Mouse (Mus musculus): ENCODE measurements around the gene Sgpp1.

The Sgpp1 gene

GRCm38 (mm10) chr12:75735246-75736200 is at the start of gene Sgpp1:
Gene Sgpp1, minus strand, starts transcription at chr12:75735729.
- peak; percentile 94 for DNase-seq

- DNase-seq = no peak
Observed at GRCm38 (mm10) chr12:75784271-75784751, 48.8 kb upstream of the Sgpp1 start.

GRCm38 (mm10) chr12:75781995-75782394 is 46.5 kb upstream of the Sgpp1 start:
- DNase-seq = no peak

DNA sequence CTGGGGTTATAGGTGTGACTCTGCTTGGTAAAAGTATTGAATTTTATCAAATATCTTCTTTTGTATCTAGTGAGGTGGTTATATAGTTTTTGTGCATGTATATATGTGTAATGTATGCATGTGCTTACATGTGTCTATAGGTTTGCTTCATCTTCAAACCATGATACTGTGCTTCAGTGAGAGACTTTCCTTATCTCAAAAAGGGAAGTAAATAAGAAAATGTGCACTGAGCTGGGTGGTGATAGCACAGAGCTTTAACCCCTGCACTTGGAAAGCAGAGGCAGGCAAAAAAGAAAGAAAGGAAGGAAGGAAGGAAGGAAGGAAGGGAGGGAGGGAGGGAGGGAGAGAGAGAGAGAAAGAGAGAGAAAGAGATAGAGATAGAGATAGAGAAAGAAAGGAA is 45.9 kb upstream of the Sgpp1 start:
- DNase-seq = no peak

DNA sequence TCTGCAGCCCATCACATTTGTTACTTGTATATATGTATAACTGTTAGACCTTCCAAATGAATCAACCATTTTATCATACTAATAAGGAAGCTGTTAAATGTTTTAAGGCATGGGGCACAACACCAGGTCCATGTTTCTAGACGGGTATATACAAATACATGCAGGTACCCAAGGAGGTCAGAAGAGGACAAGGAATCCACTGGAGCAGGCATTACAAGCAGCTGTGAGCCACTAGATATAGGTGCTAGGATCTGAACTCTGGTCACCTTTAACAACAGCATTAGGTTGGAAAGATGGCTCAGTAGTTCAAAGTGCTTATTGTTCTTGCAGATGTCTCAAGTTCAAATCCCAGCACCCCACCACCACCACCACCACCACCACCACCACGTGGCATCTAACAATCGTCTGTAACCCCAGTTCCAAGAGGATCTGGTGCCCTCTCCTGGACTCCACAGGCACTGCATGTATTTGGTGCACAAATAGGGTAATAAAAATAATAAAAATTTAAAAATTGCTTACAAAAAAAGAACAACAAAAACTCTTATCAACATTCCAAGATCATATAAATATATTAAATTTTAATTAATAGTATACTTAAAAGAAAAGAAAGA is 37.0 kb upstream of the Sgpp1 start:
- DNase-seq = peak; percentile 84

DNA sequence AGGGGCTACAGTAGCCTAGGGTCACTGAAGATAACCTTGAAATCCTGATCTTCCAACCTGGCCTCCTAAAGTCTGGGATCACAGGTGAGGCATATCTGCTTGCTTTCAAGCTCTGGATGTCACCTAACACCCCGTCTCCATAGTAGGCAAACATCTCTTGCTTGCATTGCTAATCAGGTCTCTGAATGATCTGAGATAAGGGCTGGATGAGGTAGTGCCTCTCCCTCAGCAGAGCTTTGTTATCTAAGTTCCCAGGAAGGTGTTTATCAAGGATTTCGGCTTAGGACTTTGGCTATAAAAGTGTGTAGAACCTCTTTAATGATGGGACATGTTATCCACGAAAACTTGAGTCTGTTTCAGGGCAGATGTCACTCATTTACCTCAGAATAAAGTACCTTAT is 35.9 kb upstream of the Sgpp1 start:
- DNase-seq = no peak

- DNase-seq = peak; percentile 77
Observed at GRCm38 (mm10) chr12:75766885-75767317, 31.4 kb upstream of the Sgpp1 start.

DNA sequence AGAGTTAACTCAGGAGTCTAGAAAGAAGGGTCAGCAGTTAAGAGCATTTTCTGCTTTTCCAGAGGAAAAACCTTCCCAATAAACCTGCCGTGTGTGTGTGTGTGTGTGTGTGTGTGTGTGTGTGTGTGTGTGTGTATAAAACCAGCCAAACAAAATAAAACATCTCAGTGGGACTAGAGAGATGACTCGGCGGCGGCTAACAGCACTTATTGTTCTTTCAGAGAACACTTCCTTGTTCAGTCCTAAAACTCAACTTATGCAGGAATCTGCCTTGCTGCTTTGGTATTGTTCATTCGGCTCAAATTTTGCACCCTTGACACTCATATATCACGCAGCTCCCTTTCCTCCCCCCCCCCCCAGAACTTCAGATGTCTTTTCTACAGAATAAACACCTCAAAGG is 30.9 kb upstream of the Sgpp1 start:
- peak; percentile 42 for DNase-seq

- no peak for DNase-seq
Observed at GRCm38 (mm10) chr12:75765751-75766150, 30.2 kb upstream of the Sgpp1 start.

DNA sequence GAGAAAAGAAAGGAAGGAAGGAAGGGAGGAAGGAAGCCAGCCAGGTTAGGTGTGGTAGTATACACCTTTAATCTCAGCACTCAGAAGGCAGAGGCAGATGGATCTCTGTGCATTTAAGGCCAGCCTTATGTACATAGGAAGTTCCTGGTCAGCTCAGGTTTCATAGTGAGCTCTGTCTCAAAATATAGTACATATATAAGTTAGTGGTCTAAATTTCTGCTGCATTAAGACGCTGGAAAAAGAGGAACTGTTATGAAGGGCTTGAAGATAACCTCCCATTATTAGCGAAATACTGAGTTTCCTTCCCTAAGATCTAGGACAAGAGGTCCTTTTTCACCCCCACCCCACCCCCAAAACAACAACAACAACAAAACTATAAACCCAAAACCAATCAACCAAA is 20.9 kb upstream of the Sgpp1 start:
- no peak for DNase-seq

DNA sequence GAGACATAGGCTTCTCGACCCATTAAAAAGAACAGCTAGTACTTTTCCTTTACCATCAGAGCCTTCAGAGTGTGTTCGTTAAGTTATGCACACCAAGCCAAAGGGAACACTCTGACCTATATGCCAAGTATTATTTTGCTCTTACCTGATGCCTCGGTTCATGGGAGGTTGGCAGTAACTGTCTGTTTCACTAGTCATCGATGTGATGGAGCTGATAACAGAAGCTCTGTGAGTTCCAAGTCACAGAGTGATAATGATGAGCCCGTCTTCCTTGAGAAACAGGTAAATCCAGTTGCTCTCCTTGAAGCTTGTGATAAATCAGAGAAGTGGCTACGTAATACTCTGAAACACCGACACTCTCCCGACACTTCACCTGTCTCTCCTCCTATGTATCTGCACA is 18.2 kb upstream of the Sgpp1 start:
- no peak for DNase-seq

- no peak for DNase-seq
Observed at GRCm38 (mm10) chr12:75752077-75752476, 16.5 kb upstream of the Sgpp1 start.

DNA sequence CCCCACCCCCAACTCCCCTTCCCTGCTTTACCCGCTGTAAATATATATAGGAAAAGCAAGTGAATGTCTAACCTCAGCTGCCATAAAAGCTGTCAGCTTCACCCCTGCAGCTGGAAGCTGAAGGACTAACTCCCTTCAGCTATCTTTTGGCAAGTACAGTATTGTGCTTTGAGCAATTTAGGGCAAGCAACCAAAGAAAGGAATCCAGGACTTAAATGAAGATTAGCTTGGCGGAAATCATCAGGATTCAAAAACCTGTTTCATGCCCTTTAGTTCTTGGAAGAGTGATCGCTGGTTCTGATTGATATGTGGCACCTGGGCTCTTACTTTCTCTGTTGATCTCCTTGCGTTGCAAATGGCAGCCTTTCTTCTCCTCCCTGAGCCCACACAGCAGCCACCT is 13.0 kb upstream of the Sgpp1 start:
- no peak for DNase-seq

DNA sequence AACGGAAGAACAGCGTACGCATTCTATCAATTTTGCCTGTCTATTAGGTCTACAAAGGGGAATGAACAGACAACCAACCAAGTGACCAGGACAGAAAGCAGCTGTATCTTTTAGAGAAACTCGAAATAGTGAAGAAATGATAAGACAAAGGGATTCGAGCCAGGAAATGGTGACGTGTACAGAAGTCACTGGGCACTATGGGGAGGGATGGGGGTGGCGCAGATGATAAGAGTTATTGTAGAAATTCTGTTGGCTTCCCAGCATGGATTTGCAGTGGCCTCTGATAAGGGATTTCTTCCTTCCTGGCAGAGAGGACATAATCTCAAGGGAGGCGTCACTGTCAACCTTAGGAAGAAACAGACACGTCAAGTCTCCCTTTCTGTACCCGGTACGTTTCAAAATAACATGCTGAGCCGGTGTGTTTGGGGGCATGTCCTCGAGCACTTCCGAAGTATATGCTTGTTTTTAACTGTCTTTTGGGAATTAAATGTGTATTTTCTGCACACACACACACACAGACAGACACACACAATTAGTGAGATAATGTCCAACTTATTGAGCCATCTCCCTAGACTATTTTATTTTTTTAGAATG is 10.3 kb upstream of the Sgpp1 start:
- no peak for DNase-seq

DNA sequence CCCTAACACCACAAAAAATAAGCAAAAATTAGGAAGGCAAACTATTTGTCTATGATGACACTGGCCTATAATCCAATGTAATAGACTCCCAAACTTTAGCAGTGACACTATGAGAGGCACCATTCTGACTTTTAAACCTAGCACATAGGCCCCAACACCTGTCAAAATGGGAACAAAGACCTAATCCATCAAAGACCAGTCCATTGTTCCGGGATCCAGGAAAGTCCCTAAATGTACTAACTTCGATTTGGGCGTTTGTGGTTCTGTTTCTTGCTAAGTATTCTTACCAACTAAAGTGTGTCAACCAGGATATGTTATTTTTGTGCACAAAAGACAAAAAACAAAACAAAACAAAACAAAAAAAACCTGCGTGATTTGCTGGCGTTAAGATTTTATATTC is 6.6 kb upstream of the Sgpp1 start:
- DNase-seq = no peak

DNA sequence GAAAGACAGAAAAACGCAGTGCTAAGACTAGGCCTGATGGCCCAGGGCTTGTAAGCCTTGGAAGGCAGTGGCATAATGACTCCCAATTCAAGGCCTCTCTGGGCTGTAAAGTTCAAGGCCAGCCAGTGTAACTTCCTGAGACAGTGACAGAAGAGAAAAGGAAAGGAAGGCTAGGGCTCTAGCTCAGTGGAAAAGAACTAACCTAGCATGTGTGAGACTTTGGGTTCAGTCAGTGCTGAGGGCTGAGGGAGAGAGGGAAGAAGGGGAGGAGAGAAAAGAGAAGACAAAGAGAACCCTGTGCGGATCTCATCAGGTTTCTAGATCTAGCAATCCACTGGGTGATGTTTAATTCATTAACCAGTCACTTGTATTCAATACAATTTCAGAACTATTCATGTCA is 5.7 kb upstream of the Sgpp1 start:
- DNase-seq = no peak

DNA sequence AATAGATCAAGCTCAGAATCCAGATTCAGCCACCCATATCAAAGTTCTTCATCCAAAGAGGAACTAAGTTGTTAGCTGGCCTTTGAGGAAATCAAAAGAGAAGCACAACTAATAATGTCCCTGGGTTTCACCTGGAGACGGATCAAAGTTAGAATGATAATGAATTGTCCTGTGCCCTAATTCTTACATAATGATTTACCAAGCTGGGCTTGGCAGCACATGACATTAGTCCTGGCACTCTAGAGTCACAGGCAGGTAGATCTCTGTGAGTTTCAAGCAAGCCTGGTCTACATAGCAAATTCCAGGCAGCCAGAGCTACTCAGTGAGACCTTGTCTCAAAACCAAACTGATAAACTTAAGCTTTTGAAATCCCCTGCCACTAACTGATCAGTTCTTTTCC is 4.9 kb upstream of the Sgpp1 start:
- DNase-seq = no peak

GRCm38 (mm10) chr12:75739611-75740010 is 4.1 kb upstream of the Sgpp1 start:
- DNase-seq = no peak

GRCm38 (mm10) chr12:75736296-75736695 is 767 bp upstream of the Sgpp1 start:
- no peak for DNase-seq

- peak; percentile 60 for DNase-seq
Observed at GRCm38 (mm10) chr12:75734891-75735245, 661 bp downstream of the Sgpp1 start.

GRCm38 (mm10) chr12:75734167-75734566 is 1.4 kb downstream of the Sgpp1 start:
- DNase-seq = no peak

DNA sequence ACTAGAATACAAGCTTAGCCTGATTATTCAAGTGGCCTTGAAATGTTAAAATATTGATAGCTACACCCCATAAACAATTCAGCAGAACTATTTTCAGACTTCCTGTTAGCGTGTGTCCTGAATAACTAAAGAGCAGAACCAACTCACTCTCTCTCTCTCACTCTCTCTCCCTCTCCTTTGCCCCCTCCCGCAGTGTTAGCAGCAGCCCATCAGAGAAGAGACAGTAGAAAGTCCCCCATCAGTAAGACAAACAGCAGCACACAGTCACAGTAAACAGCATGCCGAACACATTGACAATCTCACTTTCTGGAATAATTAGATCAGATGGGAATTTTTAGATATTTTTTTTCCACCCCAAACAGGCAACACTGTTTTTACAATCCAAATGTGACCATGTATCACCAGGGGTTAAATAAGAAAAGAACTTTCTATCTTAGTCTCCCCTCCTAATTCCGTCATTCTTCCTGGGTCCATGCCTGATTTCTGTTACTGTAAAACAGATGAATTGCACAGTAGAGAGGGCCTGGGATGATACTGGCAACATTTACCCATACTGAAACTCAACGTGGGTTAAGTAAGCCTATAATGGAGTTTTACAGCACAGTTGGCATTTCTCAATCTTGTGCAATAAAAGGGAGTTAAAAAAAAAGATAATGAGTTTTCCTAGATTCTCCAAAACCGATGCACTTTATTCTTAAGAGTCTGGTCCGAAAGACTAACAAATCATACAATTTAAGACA is 2.0 kb downstream of the Sgpp1 start:
- DNase-seq = peak; percentile 36

DNA sequence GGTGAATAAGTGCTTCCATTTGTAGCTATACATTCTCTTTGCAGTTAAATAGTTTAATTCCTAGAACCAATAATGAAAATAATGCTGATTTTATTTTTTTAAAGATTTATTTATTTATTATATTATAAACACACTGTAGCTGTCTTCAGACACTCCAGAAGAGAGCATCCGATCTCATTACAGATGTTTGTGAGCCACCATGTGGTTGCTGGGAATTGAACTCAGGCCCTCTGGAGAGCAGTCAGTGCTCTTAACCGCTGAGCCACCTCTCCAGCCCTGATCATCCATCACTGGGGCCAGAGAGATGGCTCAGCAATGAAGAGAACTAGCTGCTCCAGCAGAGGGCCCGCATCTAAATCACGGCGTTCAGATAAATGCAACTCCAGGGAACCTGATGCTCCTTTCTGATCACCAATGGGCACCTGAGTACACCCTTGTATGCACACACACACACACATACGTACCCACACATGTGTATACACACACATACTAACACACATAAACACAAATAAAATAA is 3.5 kb downstream of the Sgpp1 start:
- DNase-seq = peak; percentile 26

All from thymus, postnatal 4 days (tissue).